Comparison of ENCODE assay signal across 8 mouse cellular contexts in genomic region chr5:57713980-57714379, GRCm38 (mm10). TPM values are rescaled to one million over a fixed set of nuclear protein-coding genes. Genes with fewer than 3 reads are reported as not detected.
DNase-seq lines count a peak whose midpoint lies in the region; ATAC-seq and TF ChIP-seq lines count a peak whose summit lies in the region.

No protein-coding gene starts in this region.

- peaks cover 6% of the 10 kb centered on the region; the same call in 1 of the 2 replicates for H3K4me1 ChIP-seq in lung, adult 2 months (ENCODE audit: control insufficient read depth, insufficient read depth, low read length)
- no peaks in the 10 kb centered on the region for H3K4me1 ChIP-seq in forebrain, embryonic 11.5 days (replicated peaks; ENCODE audit: control insufficient read depth, insufficient read depth, low read length)
- 0 out of 2 replicates have a peak, but pooled peaks cover 3% of the 10 kb centered on the region for H3K4me1 ChIP-seq in intestine, embryonic 15.5 days (replicated peaks)
- H3K4me1 ChIP-seq in liver, adult 2 months (ENCODE audit: control insufficient read depth, insufficient read depth, low read length): peaks cover 6% of the 10 kb centered on the region
- H3K4me1 ChIP-seq in midbrain, postnatal 0 days (ENCODE audit: insufficient read depth, low read length): no peaks in the 10 kb centered on the region

- DNase-seq in lung, adult 2 months: no peak
- DNase-seq in lung, adult 18-20 months: no peak
- peak; percentile 74 for DNase-seq in brain, adult 2 months (ENCODE audit: low read depth, low spot score)
- no peak for DNase-seq in forebrain, embryonic 11.5 days (ENCODE audit: low spot score)
- peak; percentile 14 for DNase-seq in liver, adult 2 months (ENCODE audit: extremely low read depth, low read depth, low spot score)
- DNase-seq in midbrain, postnatal 0 days (ENCODE audit: low spot score): peak; percentile 71
- DNase-seq in gastrocnemius, postnatal 36 days: no peak

- TF ChIP-seq CTCF in lung, adult 2 months (IDR thresholded peaks at IDR 0.05; ENCODE audit: insufficient read depth, low read length): peak; percentile 19; the same call in 1 of the 2 replicates
- no peak for TF ChIP-seq CTCF in liver, adult 2 months (IDR thresholded peaks at IDR 0.05; ENCODE audit: low read depth, low read length)
- peak; percentile 77 for TF ChIP-seq CTCF in midbrain, postnatal 0 days (IDR thresholded peaks at IDR 0.05)

- H3K27ac ChIP-seq in forebrain, embryonic 11.5 days (ENCODE audit: low read depth, low read length): no peak overlapping the region
- no peak overlapping the region for H3K27ac ChIP-seq in intestine, embryonic 15.5 days
- H3K27ac ChIP-seq in liver, adult 2 months (replicated peaks; ENCODE audit: insufficient read depth, low read depth, low read length): no peak overlapping the region
- H3K27ac ChIP-seq in midbrain, postnatal 0 days (ENCODE audit: low read depth, low read length): peak overlapping the region; percentile 86

- TF ChIP-seq POLR2A in lung, adult 2 months (IDR thresholded peaks at IDR 0.05; ENCODE audit: borderline replicate concordance, extremely low read depth, low read depth, low read length): no peak
- no peak for TF ChIP-seq POLR2A in liver, adult 2 months (IDR thresholded peaks at IDR 0.05; ENCODE audit: extremely low read depth, insufficient read depth, low read length)

- no peaks in the 10 kb centered on the region for H3K79me2 ChIP-seq in liver, adult 2 months (ENCODE audit: control insufficient read depth, insufficient read depth, low read length)

- no peak overlapping the region for H3K4me3 ChIP-seq in lung, adult 2 months (replicated peaks; ENCODE audit: extremely low read depth, low read depth, low read length)
- H3K4me3 ChIP-seq in forebrain, embryonic 11.5 days (ENCODE audit: low read depth, low read length): peak overlapping the region; percentile 56; the same call in 1 of the 2 replicates
- peak overlapping the region; percentile 58 for H3K4me3 ChIP-seq in intestine, embryonic 15.5 days (replicated peaks)
- no peak overlapping the region for H3K4me3 ChIP-seq in liver, adult 2 months (ENCODE audit: insufficient read depth, low read depth, low read length)
- H3K4me3 ChIP-seq in midbrain, postnatal 0 days (ENCODE audit: low read depth, low read length): peak overlapping the region; percentile 84

- H3K4me2 ChIP-seq in forebrain, embryonic 11.5 days (ENCODE audit: low read depth, low read length, severe bottlenecking): peak overlapping the region; percentile 95
- H3K4me2 ChIP-seq in intestine, embryonic 15.5 days (replicated peaks): peak overlapping the region; percentile 93
- H3K4me2 ChIP-seq in midbrain, postnatal 0 days (ENCODE audit: low read depth, low read length, poor library complexity, severe bottlenecking): peak overlapping the region; percentile 72

- intact Hi-C loops in gastrocnemius, postnatal 36 days (cut with DNase I): loop anchor here (5.0 kb wide), 1 partner anchor 1023 kb away; no protein-coding TSS in a partner anchor

- 2% methylated on average over 10 of the region's 10 CpGs for WGBS in lung, adult 2 months
- WGBS in forebrain, embryonic 11.5 days: under 1% methylated on average over 10 of the region's 10 CpGs
- 3% methylated on average over 10 of the region's 10 CpGs for WGBS in intestine, embryonic 15.5 days
- WGBS in liver, adult 2 months: under 1% methylated on average over 10 of the region's 10 CpGs
- under 1% methylated on average over 10 of the region's 10 CpGs for WGBS in midbrain, postnatal 0 days

- no peak for ATAC-seq in forebrain, embryonic 11.5 days (replicated peaks; ENCODE audit: low FRiP score)
- no peak for ATAC-seq in intestine, embryonic 15.5 days
- no peak for ATAC-seq in midbrain, postnatal 0 days (ENCODE audit: low FRiP score)

- no peak overlapping the region for H3K9ac ChIP-seq in forebrain, embryonic 11.5 days (ENCODE audit: low read length)
- no peak overlapping the region for H3K9ac ChIP-seq in intestine, embryonic 15.5 days
- no peak overlapping the region for H3K9ac ChIP-seq in liver, adult 2 months (ENCODE audit: low read depth, low read length)
- H3K9ac ChIP-seq in midbrain, postnatal 0 days (replicated peaks; ENCODE audit: low read length, poor library complexity, severe bottlenecking): 0 out of 2 replicates have a peak overlapping the region, but pooled peaks have one; percentile 66

- H3K36me3 ChIP-seq in forebrain, embryonic 11.5 days (ENCODE audit: control insufficient read depth, insufficient read depth, low read length): no peaks in the 10 kb centered on the region
- H3K36me3 ChIP-seq in intestine, embryonic 15.5 days: no peaks in the 10 kb centered on the region
- no peaks in the 10 kb centered on the region for H3K36me3 ChIP-seq in liver, adult 2 months (ENCODE audit: control insufficient read depth, insufficient read depth, low read length)
- H3K36me3 ChIP-seq in midbrain, postnatal 0 days (ENCODE audit: insufficient read depth, low read length): no peaks in the 10 kb centered on the region

- no peaks in the 10 kb centered on the region for H3K27me3 ChIP-seq in forebrain, embryonic 11.5 days (ENCODE audit: control insufficient read depth, insufficient read depth, low read length)
- H3K27me3 ChIP-seq in intestine, embryonic 15.5 days (replicated peaks): no peaks in the 10 kb centered on the region
- H3K27me3 ChIP-seq in liver, adult 2 months (ENCODE audit: control insufficient read depth, insufficient read depth, low read length): peaks cover 12% of the 10 kb centered on the region
- no peaks in the 10 kb centered on the region for H3K27me3 ChIP-seq in midbrain, postnatal 0 days (ENCODE audit: insufficient read depth, low read length)

- H3K9me3 ChIP-seq in forebrain, embryonic 11.5 days (ENCODE audit: control insufficient read depth, low read length): no peaks in the 10 kb centered on the region
- no peaks in the 10 kb centered on the region for H3K9me3 ChIP-seq in intestine, embryonic 15.5 days
- H3K9me3 ChIP-seq in midbrain, postnatal 0 days (ENCODE audit: low read length): no peaks in the 10 kb centered on the region

RNA-seq across cellular contexts. Expression of gene Pcdh7, which starts 3.8 kb away (rescaled TPM):
- 5.7 and 8.0 TPM in 2 replicates for polyA plus RNA-seq in lung, adult 2 months (2012; rRNA removed)
- 4.8 and 5.1 TPM in 2 replicates for polyA plus RNA-seq in forebrain, embryonic 11.5 days (2014; fragmentation: Nextera tagmentation; extraction: Ambion mirVana)
- polyA plus RNA-seq in intestine, embryonic 15.5 days (2015; fragmentation: Nextera tagmentation; extraction: Ambion mirVana): 5.8 and 6.4 TPM in 2 replicates
- total RNA-seq in liver, adult 2 months (2014; rRNA removed): 1.3 and 1.5 TPM in 2 replicates
- 0.29 and 0.32 TPM in 2 replicates for polyA plus RNA-seq in liver, adult 2 months (2012; rRNA removed)
- total RNA-seq in midbrain, postnatal 0 days (2014; rRNA removed): 157 and 178 TPM in 2 replicates
- 25.4 and 29.6 TPM in 2 replicates for polyA plus RNA-seq in midbrain, postnatal 0 days (2015; fragmentation: Nextera tagmentation; extraction: Ambion mirVana)
- total RNA-seq in gastrocnemius, postnatal 36 days (2021): 1 to 10 TPM; 2.2 to 4.7 TPM

Comparison
In these comparisons a context has a peak if more than half of its experiments do, and no peak if none do; other contexts are left out.
1. DNase-seq: peak in brain, adult 2 months (single experiment), liver, adult 2 months (single experiment) and midbrain, postnatal 0 days (single experiment); none in lung, adult 2 months (single experiment), lung, adult 18-20 months (0 of 2), forebrain, embryonic 11.5 days (single experiment) and gastrocnemius, postnatal 36 days (0 of 2).
2. H3K4me3 ChIP-seq: peak in forebrain, embryonic 11.5 days (single experiment), intestine, embryonic 15.5 days (single experiment) and midbrain, postnatal 0 days (single experiment); none in lung, adult 2 months (single experiment) and liver, adult 2 months (single experiment).
3. Peak in every context shown above with its lines, with median percentiles within 50 percentile points of each other: H3K4me2 ChIP-seq.